Mouse (Mus musculus) embryonic facial prominence, embryonic 14.5 days (tissue): ENCODE results near the gene Camta1. TPM values are rescaled to one million over a fixed set of nuclear protein-coding genes. Genes with fewer than 3 reads are reported as not detected.

Experiments used
- ATAC-seq: fragments of 200-750 bp; cut with Nextera tagmentation; 2 replicates; pipeline ENCODE4 v1.8.0; 2017; ENCODE audit warnings: low read depth, moderate number of reproducible peaks, moderate TSS enrichment
- DNase-seq: peaks from one replicate; pipeline ENCODE4 v3.0.0-alpha.2; 2015; ENCODE audit warnings: low spot score
- H3K27ac ChIP-seq: fragments of 300-500 bp; sonication (generic); replicated peaks from 2 replicates; pipeline ENCODE4 v1.5.1; 2014; ENCODE audit warnings: low read depth, mild to moderate bottlenecking, low read length, moderate library complexity
- H3K27me3 ChIP-seq: fragments of 300-500 bp; sonication (generic); replicated peaks from 2 replicates; pipeline ENCODE4 v1.6.1; 2014; ENCODE audit warnings: low read length; ENCODE audit not compliant: control insufficient read depth, insufficient read depth
- H3K36me3 ChIP-seq: fragments of 300-500 bp; sonication (generic); 2 replicates; pipeline ENCODE4 v1.6.1; 2014; ENCODE audit warnings: low read length, mixed read lengths; ENCODE audit not compliant: control insufficient read depth, insufficient read depth
- H3K4me1 ChIP-seq: fragments of 300-500 bp; sonication (generic); 2 replicates; pipeline ENCODE4 v1.6.1; 2014; ENCODE audit warnings: antibody characterized with exemption, low read length; ENCODE audit not compliant: control insufficient read depth, insufficient read depth
- H3K4me2 ChIP-seq: fragments of 300-500 bp; sonication (generic); 2 replicates; pipeline ENCODE4 v1.6.1; 2014; ENCODE audit warnings: low read depth, mild to moderate bottlenecking, low read length, moderate library complexity, mixed read lengths
- H3K4me3 ChIP-seq: fragments of 300-500 bp; sonication (generic); 2 replicates; pipeline ENCODE4 v1.5.1; 2014; ENCODE audit warnings: low read depth, mild to moderate bottlenecking, low read length
- H3K9ac ChIP-seq: fragments of 300-500 bp; sonication (generic); 2 replicates; pipeline ENCODE4 v1.6.1; 2014; ENCODE audit warnings: low read depth, mild to moderate bottlenecking, low read length, moderate library complexity, mixed read lengths
- H3K9me3 ChIP-seq: fragments of 300-500 bp; sonication (generic); 2 replicates; pipeline ENCODE4 v1.6.1; 2016; ENCODE audit warnings: low read length; ENCODE audit not compliant: control insufficient read depth
- WGBS: fragments of 180-500 bp; shearing (Covaris S2); extraction: QIAGEN DNeasy Blood & Tissue Kit; methylation state at CpG from one replicate; pipeline ENCODE4 v1.1.7; 2014; 5-methylcytosine and 5-hydroxymethylcytosine counted together
- polyA plus RNA-seq: library from polyadenylated mRNA; unstranded; fragments of >200 nt; fragmentation: Nextera tagmentation; extraction: Ambion mirVana; gene quantifications from 2 replicates; pipeline ENCODE4 v1.2.1, GENCODE M21; 2014

Camta1 gene
- polyA plus RNA-seq, 1 experiment from 2014 or later = 77.3 TPM

- WGBS = 66% methylated on average over 7 of the region's 7 CpGs
- Histone ChIP-seq H3K27me3 (no peaks in the 10 kb centered on the region), H3K9me3 (no peaks in the 10 kb centered on the region), H3K4me2 (no peak overlapping the region), H3K4me3 (no peak overlapping the region), H3K9ac (no peak overlapping the region), H3K36me3 (no peaks in the 10 kb centered on the region), H3K27ac (no peak overlapping the region), H3K4me1 (peaks cover 11% of the 10 kb centered on the region; the same call in 1 of the 2 replicates)
- no peak for DNase-seq
- ATAC-seq = no peak
These were observed 598.6 kb downstream of the Camta1 start for GRCm38 (mm10) chr4:151263052-151263451.

DNA sequence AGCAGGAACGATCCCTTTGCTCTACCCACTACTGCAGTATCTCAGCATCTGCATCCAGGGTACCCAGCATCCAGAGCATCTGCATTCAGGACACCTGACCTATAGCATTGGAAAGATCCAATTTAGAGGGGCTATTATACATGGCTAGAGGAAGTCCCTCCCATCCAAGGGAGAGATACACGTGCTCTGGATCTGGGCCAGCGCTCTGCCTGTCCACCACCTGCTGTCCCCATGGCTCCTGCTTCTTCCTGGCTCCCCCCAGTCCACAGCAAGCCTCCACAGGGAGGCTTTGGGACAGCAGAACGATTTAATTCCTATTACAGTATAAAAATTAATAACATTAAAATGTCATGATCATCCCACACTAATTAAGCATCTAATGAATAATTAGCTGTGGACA, 605.1 kb downstream of the Camta1 start:
- Histone ChIP-seq H3K27me3 (no peaks in the 10 kb centered on the region), H3K4me3 (no peak overlapping the region), H3K36me3 (no peaks in the 10 kb centered on the region), H3K4me1 (no peaks in the 10 kb centered on the region), H3K27ac (no peak overlapping the region), H3K9me3 (no peaks in the 10 kb centered on the region), H3K4me2 (no peak overlapping the region), H3K9ac (no peak overlapping the region)
- 68% methylated on average over 4 of the region's 4 CpGs for WGBS
- ATAC-seq (no peak), DNase-seq (no peak)

- H3K4me1 ChIP-seq = no peaks in the 10 kb centered on the region
- no peak overlapping the region for H3K4me2 ChIP-seq
- H3K9ac ChIP-seq = no peak overlapping the region
- H3K27ac ChIP-seq = no peak overlapping the region
- 84% methylated on average over 6 of the region's 6 CpGs for WGBS
- no peaks in the 10 kb centered on the region for H3K36me3 ChIP-seq
- ATAC-seq (no peak), DNase-seq (no peak)
- H3K4me3 ChIP-seq = no peak overlapping the region
- H3K9me3 ChIP-seq = no peaks in the 10 kb centered on the region
- no peaks in the 10 kb centered on the region for H3K27me3 ChIP-seq
These were observed 610.9 kb downstream of the Camta1 start for GRCm38 (mm10) chr4:151250824-151251223.

GRCm38 (mm10) chr4:151245068-151245797, 616.4 kb downstream of the Camta1 start:
- H3K4me2 ChIP-seq = no peak overlapping the region
- H3K9ac ChIP-seq = no peak overlapping the region
- H3K4me3 ChIP-seq = no peak overlapping the region
- H3K4me1 ChIP-seq = no peaks in the 10 kb centered on the region; the same call in 1 of the 2 replicates
- peak; percentile 45 for DNase-seq
- H3K9me3 ChIP-seq = no peaks in the 10 kb centered on the region
- 63% methylated on average over 7 of the region's 7 CpGs for WGBS
- no peaks in the 10 kb centered on the region for H3K27me3 ChIP-seq
- H3K36me3 ChIP-seq = no peaks in the 10 kb centered on the region
- H3K27ac ChIP-seq = no peak overlapping the region
- ATAC-seq = no peak

DNA sequence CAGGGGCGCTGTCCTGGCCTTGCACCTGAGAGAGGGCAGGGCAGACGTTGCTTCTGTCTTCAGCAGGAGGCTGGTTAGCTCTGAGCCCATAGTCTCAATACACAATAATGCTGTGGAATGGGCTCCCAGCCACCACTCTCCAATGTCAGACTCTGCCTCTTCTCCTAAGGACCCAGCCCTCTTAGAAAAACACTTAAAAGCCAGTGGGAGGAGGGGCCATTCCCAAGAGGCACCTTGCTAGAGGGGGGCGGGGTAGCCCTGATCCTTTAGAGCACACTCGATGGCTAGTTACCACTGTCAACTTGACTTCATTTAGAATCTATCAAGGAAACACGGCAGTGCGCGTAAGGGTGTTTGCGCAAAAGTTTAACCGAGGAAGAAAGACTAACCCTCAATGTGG, 618.2 kb downstream of the Camta1 start:
- 55% methylated on average over 9 of the region's 9 CpGs for WGBS
- ATAC-seq = no peak

GRCm38 (mm10) chr4:151242751-151243150, 618.9 kb downstream of the Camta1 start:
- H3K4me2 ChIP-seq = no peak overlapping the region
- no peaks in the 10 kb centered on the region for H3K9me3 ChIP-seq
- no peak overlapping the region for H3K27ac ChIP-seq
- ATAC-seq (no peak), DNase-seq (no peak)
- H3K4me3 ChIP-seq = no peak overlapping the region
- H3K27me3 ChIP-seq = no peaks in the 10 kb centered on the region
- no peak overlapping the region for H3K9ac ChIP-seq
- no peaks in the 10 kb centered on the region for H3K36me3 ChIP-seq
- 20% methylated on average over 12 of the region's 12 CpGs for WGBS
- no peaks in the 10 kb centered on the region; the same call in 1 of the 2 replicates for H3K4me1 ChIP-seq

More for the DNA sequence above, 618.2 kb downstream of the Camta1 start:
- no peaks in the 10 kb centered on the region; the same call in 1 of the 2 replicates for H3K4me1 ChIP-seq
- no peak overlapping the region for H3K4me3 ChIP-seq
- no peaks in the 10 kb centered on the region for H3K36me3 ChIP-seq
- no peaks in the 10 kb centered on the region for H3K9me3 ChIP-seq
- DNase-seq = no peak
- H3K4me2 ChIP-seq = no peak overlapping the region
- H3K9ac ChIP-seq = no peak overlapping the region
- H3K27ac ChIP-seq = no peak overlapping the region
- no peaks in the 10 kb centered on the region for H3K27me3 ChIP-seq

- no peaks in the 10 kb centered on the region for H3K27me3 ChIP-seq
- no peaks in the 10 kb centered on the region for H3K9me3 ChIP-seq
- H3K4me2 ChIP-seq = no peak overlapping the region
- H3K4me3 ChIP-seq = no peak overlapping the region
- no peak for DNase-seq
- no peaks in the 10 kb centered on the region for H3K36me3 ChIP-seq
- ATAC-seq = no peak
- 80% methylated on average over 5 of the region's 5 CpGs for WGBS
- no peak overlapping the region for H3K9ac ChIP-seq
- H3K4me1 ChIP-seq = no peaks in the 10 kb centered on the region; the same call in 1 of the 2 replicates
- no peak overlapping the region for H3K27ac ChIP-seq
These were observed 621.2 kb downstream of the Camta1 start for GRCm38 (mm10) chr4:151240465-151240864.

DNA sequence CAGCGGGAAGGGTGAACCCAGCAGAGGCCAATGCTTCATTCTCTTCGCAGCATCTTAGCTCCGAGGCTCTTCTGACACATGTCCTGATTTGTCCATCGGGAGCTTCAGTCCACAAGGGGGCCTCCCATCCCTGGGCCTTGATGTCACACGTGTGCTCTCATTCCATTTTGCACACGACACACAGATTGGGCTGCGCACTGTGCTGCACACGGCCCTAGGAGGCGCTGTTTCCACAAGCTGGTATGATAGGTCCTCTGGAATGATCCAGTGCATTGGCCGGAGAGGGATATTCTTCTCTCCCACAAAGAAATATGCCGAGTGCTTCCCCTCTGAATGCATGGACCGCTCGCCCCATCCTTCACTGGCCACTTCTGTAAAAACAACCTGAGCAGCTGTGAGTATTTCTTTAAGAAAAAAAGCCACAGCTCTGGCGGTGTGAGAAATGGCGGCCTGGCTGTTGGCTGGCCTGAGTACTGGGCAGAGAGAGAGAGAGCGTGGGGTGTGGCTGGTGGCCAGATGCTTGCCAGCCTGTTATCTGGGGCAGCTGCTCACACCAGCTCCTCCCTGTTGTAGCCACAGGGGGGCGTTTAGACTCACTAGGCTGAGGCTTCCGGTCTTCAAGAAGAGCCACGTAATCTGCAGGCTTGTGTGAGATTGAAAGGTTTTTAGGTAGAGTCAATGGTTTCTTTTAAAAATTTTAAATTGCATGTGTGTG, 622.5 kb downstream of the Camta1 start:
- Histone ChIP-seq H3K4me1 (no peaks in the 10 kb centered on the region; the same call in 1 of the 2 replicates), H3K9me3 (no peaks in the 10 kb centered on the region), H3K9ac (no peak overlapping the region), H3K36me3 (no peaks in the 10 kb centered on the region), H3K4me3 (no peak overlapping the region), H3K4me2 (no peak overlapping the region), H3K27me3 (no peaks in the 10 kb centered on the region), H3K27ac (no peak overlapping the region)
- 85% methylated on average over 19 of the region's 19 CpGs for WGBS
- DNase-seq (no peak), ATAC-seq (no peak)
